Mouse (Mus musculus) MEL (cell line): ENCODE results near the gene Dnase1l1. TPM values are rescaled to one million over a fixed set of nuclear protein-coding genes. Genes with fewer than 3 reads are reported as not detected.

ENCODE experiments used
- DNase-seq: peaks from one replicate; pipeline ENCODE4 v3.0.0; 2011; ENCODE audit warnings: low read depth, low spot score
- H3K27ac ChIP-seq: 2 replicates; pipeline ENCODE4 v1.5.1; 2012; ENCODE audit warnings: low read depth, mild to moderate bottlenecking, control low read depth, low read length, moderate library complexity; ENCODE audit not compliant: control insufficient read depth
- H3K27me3 ChIP-seq, 2 experiments: fragments of 150-350 bp in 1 of 2; sonication (generic) in 1 of 2; 2 replicates each; pipeline ENCODE4 v1.6.1; 2012; ENCODE audit warnings: low read length in 2 of 2, mild to moderate bottlenecking in 2 of 2, improper control_type of control experiment in 1 of 2, moderate library complexity in 1 of 2; ENCODE audit not compliant: insufficient read depth in 2 of 2, control insufficient read depth in 1 of 2
- H3K36me3 ChIP-seq, 2 experiments: 2 replicates each; pipeline ENCODE4 v1.6.1; 2012 to 2014; ENCODE audit warnings: low read length in 2 of 2, improper control_type of control experiment in 1 of 2, inconsistent platforms in 1 of 2, mild to moderate bottlenecking in 1 of 2; ENCODE audit not compliant: insufficient read depth in 2 of 2, control insufficient read depth in 1 of 2
- H3K4me1 ChIP-seq, 2 experiments: fragments of 150-350 bp in 1 of 2; sonication (generic) in 1 of 2; 2 replicates each; pipeline ENCODE4 v1.6.1; 2012; ENCODE audit warnings: low read length in 2 of 2, improper control_type of control experiment in 1 of 2, mild to moderate bottlenecking in 1 of 2; ENCODE audit not compliant: insufficient read depth in 2 of 2, control insufficient read depth in 1 of 2
- H3K4me3 ChIP-seq, 2 experiments: fragments of 150-350 bp in 1 of 2; sonication (generic) in 1 of 2; 2 replicates each; pipeline ENCODE4 v1.5.1; 2012; ENCODE audit warnings: low read depth in 2 of 2, low read length in 2 of 2, mild to moderate bottlenecking in 2 of 2, moderate library complexity in 2 of 2, control low read depth in 1 of 2, improper control_type of control experiment in 1 of 2; ENCODE audit not compliant: control insufficient read depth in 1 of 2, insufficient read depth in 1 of 2
- H3K79me2 ChIP-seq: 2 replicates; pipeline ENCODE4 v1.6.1; 2012; ENCODE audit warnings: mild to moderate bottlenecking, low read length, moderate library complexity; ENCODE audit not compliant: control insufficient read depth, poor library complexity, insufficient read depth
- H3K9ac ChIP-seq: 2 replicates; pipeline ENCODE4 v1.6.1; 2012; ENCODE audit warnings: low read depth, mild to moderate bottlenecking, control low read depth, low read length, moderate library complexity; ENCODE audit not compliant: control insufficient read depth, poor library complexity, severe bottlenecking
- H3K9me3 ChIP-seq: fragments of 150-350 bp; sonication (generic); replicated peaks from 2 replicates; pipeline ENCODE4 v1.6.1; 2012; ENCODE audit warnings: mild to moderate bottlenecking, low read length, improper control_type of control experiment, moderate library complexity; ENCODE audit not compliant: insufficient read depth
- CHD1 ChIP-seq: IDR thresholded peaks from 2 replicates; pipeline ENCODE4 v1.6.1; 2012; ENCODE audit warnings: low read depth, mild to moderate bottlenecking, inconsistent platforms, low read length, improper control_type of control experiment
- CHD2 ChIP-seq: IDR thresholded peaks from 2 replicates; pipeline ENCODE4 v1.6.1; 2011; ENCODE audit warnings: low read length, improper control_type of control experiment
- CTCF ChIP-seq, 3 experiments: IDR thresholded peaks in 2 of 3; conservative IDR thresholded peaks in 1 of 3; 2 replicates each; pipeline ENCODE4 v1.5.1; 2011 to 2012; ENCODE audit warnings: low read length in 3 of 3, low read depth in 2 of 3, mild to moderate bottlenecking in 2 of 3, improper control_type of control experiment in 1 of 3, inconsistent platforms in 1 of 3, mixed read lengths in 1 of 3, moderate library complexity in 1 of 3; ENCODE audit not compliant: control insufficient read depth in 1 of 3, insufficient read depth in 1 of 3, poor library complexity in 1 of 3, severe bottlenecking in 1 of 3
- E2F4 ChIP-seq: IDR thresholded peaks from 2 replicates; pipeline ENCODE4 v1.6.1; 2011; ENCODE audit warnings: low read depth, low read length, improper control_type of control experiment, borderline replicate concordance
- EP300 ChIP-seq, 2 experiments: IDR thresholded peaks; 2 replicates each; pipeline ENCODE4 v1.6.1; 2011; ENCODE audit warnings: improper control_type of control experiment in 2 of 2, low read length in 2 of 2, low read depth in 1 of 2, mild to moderate bottlenecking in 1 of 2
- ETS1 ChIP-seq: IDR thresholded peaks from 2 replicates; pipeline ENCODE4 v1.6.1; 2012; ENCODE audit warnings: low read depth, mild to moderate bottlenecking, inconsistent platforms, low read length, improper control_type of control experiment, moderate library complexity
- GABPA ChIP-seq: IDR thresholded peaks from 2 replicates; pipeline ENCODE4 v1.6.1; 2012; ENCODE audit warnings: low read depth, mild to moderate bottlenecking, inconsistent platforms, low read length, improper control_type of control experiment, moderate library complexity
- GATA1 ChIP-seq: IDR thresholded peaks from 2 replicates; pipeline ENCODE4 v1.6.1; 2011; ENCODE audit warnings: low read depth, low read length, improper control_type of control experiment
- JUND ChIP-seq: IDR thresholded peaks from 2 replicates; pipeline ENCODE4 v1.6.1; 2011; ENCODE audit warnings: low read depth, mild to moderate bottlenecking, improper control_type of control experiment, low read length
- KAT2A ChIP-seq: conservative IDR thresholded peaks from 2 replicates; pipeline ENCODE4 v1.6.1; 2012; ENCODE audit warnings: low read depth, low read length, improper control_type of control experiment, inconsistent platforms
- MAX ChIP-seq: IDR thresholded peaks from 2 replicates; pipeline ENCODE4 v1.6.1; 2011; ENCODE audit warnings: low read length, improper control_type of control experiment
- MEF2A ChIP-seq: IDR thresholded peaks from 2 replicates; pipeline ENCODE4 v1.6.1; 2014; ENCODE audit warnings: low read depth, mild to moderate bottlenecking, inconsistent platforms, low read length, improper control_type of control experiment; ENCODE audit not compliant: poor library complexity, insufficient replicate concordance, severe bottlenecking; ENCODE audit errors: extremely low read depth
- MXI1 ChIP-seq: IDR thresholded peaks from 2 replicates; pipeline ENCODE4 v1.6.1; 2011; ENCODE audit warnings: mild to moderate bottlenecking, low read depth, low read length, improper control_type of control experiment
- MYB ChIP-seq: IDR thresholded peaks from 2 replicates; pipeline ENCODE4 v1.6.1; 2011; ENCODE audit warnings: mild to moderate bottlenecking, low read depth, low read length, improper control_type of control experiment
- MYC ChIP-seq: IDR thresholded peaks from 2 replicates; pipeline ENCODE4 v1.6.1; 2011; ENCODE audit warnings: low read depth, mild to moderate bottlenecking, low read length, improper control_type of control experiment, moderate library complexity
- NRF1 ChIP-seq: IDR thresholded peaks from 2 replicates; pipeline ENCODE4 v1.6.1; 2014; ENCODE audit warnings: low read depth, mild to moderate bottlenecking, inconsistent platforms, low read length, improper control_type of control experiment, moderate library complexity; ENCODE audit not compliant: poor library complexity, insufficient read depth, severe bottlenecking
- POLR2AphosphoS2 ChIP-seq: IDR thresholded peaks from 2 replicates; pipeline ENCODE4 v1.6.1; 2011; ENCODE audit warnings: low read length, improper control_type of control experiment
- POLR2AphosphoS5 ChIP-seq: IDR thresholded peaks from 2 replicates; pipeline ENCODE4 v1.6.1; 2012; ENCODE audit warnings: low read depth, borderline replicate concordance, mild to moderate bottlenecking, inconsistent platforms, low read length, moderate library complexity, mixed read lengths
- RAD21 ChIP-seq: IDR thresholded peaks from 2 replicates; pipeline ENCODE4 v1.6.1; 2011; ENCODE audit warnings: mild to moderate bottlenecking, low read depth, low read length, improper control_type of control experiment
- RCOR1 ChIP-seq: IDR thresholded peaks from 2 replicates; pipeline ENCODE4 v1.6.1; 2012; ENCODE audit warnings: low read depth, mild to moderate bottlenecking, inconsistent platforms, low read length, improper control_type of control experiment
- SIN3A ChIP-seq: IDR thresholded peaks from 2 replicates; pipeline ENCODE4 v1.6.1; 2012; ENCODE audit warnings: low read length, improper control_type of control experiment, inconsistent platforms
- SMC3 ChIP-seq: IDR thresholded peaks from 2 replicates; pipeline ENCODE4 v1.6.1; 2011; ENCODE audit warnings: low read depth, low read length, improper control_type of control experiment
- TAL1 ChIP-seq: IDR thresholded peaks from 2 replicates; pipeline ENCODE4 v1.6.1; 2012; ENCODE audit warnings: mild to moderate bottlenecking, inconsistent platforms, low read length, moderate library complexity, mixed read lengths
- TBP ChIP-seq: IDR thresholded peaks from 2 replicates; pipeline ENCODE4 v1.8.0; 2011; ENCODE audit warnings: low read depth, low read length, improper control_type of control experiment
- UBTF ChIP-seq: IDR thresholded peaks from 2 replicates; pipeline ENCODE4 v1.6.1; 2012; ENCODE audit warnings: low read depth, mild to moderate bottlenecking, inconsistent platforms, low read length, improper control_type of control experiment, moderate library complexity, borderline replicate concordance; ENCODE audit not compliant: insufficient read depth
- ZKSCAN1 ChIP-seq: IDR thresholded peaks from 2 replicates; pipeline ENCODE4 v1.6.1; 2012; ENCODE audit warnings: low read depth, mild to moderate bottlenecking, inconsistent platforms, low read length, improper control_type of control experiment, moderate library complexity
- polyA plus RNA-seq, 2 experiments: library from polyadenylated mRNA; stranded (reverse) in 1 of 2; unstranded in 1 of 2; fragments of >175 nt in 1 of 2; fragments of >200 nt in 1 of 2; gene quantifications; 2 replicates each; pipeline versions ENCODE4 v1.2.1 to v1.2.4; 2012; ENCODE audit warnings: low replicate concordance in 2 of 2, low read depth in 1 of 2; ENCODE audit not compliant: insufficient read length in 2 of 2, insufficient read depth in 1 of 2, missing spikeins in 1 of 2
- total RNA-seq: library from RNA; depleted of rRNA; stranded (reverse); fragments of 300-350 nt; gene quantifications from 2 replicates; pipeline ENCODE4 v1.2.3, GENCODE M21; 2012

Gene Dnase1l1
- total and polyA plus RNA-seq, 3 experiments = 5.0 to 9.5 TPM; not detected in 1

DNA sequence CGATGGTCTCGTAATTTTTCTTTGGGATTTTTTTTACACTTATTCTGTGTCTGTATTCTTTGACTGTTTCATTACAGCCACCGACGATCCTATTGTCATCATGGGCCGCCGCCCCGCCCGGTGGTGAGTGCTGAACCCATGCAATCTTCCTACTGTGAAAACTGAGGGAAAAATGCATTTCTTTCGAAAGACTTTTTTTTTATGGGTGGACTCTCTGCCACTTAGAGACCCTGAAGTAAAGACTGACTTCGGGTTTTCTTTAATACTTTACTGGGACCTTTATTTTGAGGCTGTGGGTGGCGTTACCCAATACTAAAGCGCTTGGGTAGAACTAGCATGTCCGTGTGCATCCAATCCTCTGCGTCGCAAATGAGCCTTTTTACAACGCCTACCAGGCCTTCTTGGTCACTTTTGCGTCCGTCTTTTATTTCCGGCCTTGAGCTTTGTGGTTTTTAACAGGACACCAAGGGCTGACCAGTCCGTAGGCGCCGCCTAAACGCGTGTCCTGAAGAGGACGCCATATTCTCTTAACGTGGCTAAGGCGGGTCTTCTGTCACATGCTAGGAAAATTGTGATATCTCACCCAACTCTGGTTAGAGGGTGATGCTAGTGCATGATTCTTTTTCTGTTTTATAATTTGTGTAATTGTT, 11.1 kb downstream of the Dnase1l1 start:
- Histone ChIP-seq H3K4me1 (peaks cover 0 to 7% of the 10 kb centered on the region in 2 experiments; a peak in 3 of 4 replicates), H3K9ac (peak overlapping the region; percentile 95), H3K9me3 (no peaks in the 10 kb centered on the region), H3K79me2 (peaks cover 19% of the 10 kb centered on the region), H3K27me3 (no peaks in the 10 kb centered on the region), H3K4me3 (peak overlapping the region; percentile 67 to 91), H3K27ac (peak overlapping the region; percentile 95), H3K36me3 (peaks cover 0 to 7% of the 10 kb centered on the region in 2 experiments; a peak in 1 of 4 replicates)
- TF ChIP-seq UBTF (no peak), EP300 (IDR thresholded peaks at IDR 0.05; ENCODE audit: low read depth in 1 of 2, low read length in 2 of 2) (peak in 1 of 2 experiments; percentile 34; a peak in 1 of 4 replicates), POLR2AphosphoS2 (peak; percentile 89; the same call in 1 of the 2 replicates), RAD21 (no peak), SIN3A (peak; percentile 7; the same call in 1 of the 2 replicates), GATA1 (no peak), CTCF (IDR thresholded peaks at IDR 0.05 in 2 of 3, conservative IDR thresholded peaks at IDR 0.05 in 1 of 3; ENCODE audit: control insufficient read depth in 1 of 3, insufficient read depth in 1 of 3, low read depth in 2 of 3, low read length in 3 of 3, poor library complexity in 1 of 3, severe bottlenecking in 1 of 3) (no peak), MYC (0 out of 2 replicates have a peak, but pooled peaks have one; percentile 33), SMC3 (no peak), CHD1 (peak; percentile 98), MAX (peak; percentile 5; the same call in 1 of the 2 replicates)
- peak; percentile 55 for DNase-seq

DNA sequence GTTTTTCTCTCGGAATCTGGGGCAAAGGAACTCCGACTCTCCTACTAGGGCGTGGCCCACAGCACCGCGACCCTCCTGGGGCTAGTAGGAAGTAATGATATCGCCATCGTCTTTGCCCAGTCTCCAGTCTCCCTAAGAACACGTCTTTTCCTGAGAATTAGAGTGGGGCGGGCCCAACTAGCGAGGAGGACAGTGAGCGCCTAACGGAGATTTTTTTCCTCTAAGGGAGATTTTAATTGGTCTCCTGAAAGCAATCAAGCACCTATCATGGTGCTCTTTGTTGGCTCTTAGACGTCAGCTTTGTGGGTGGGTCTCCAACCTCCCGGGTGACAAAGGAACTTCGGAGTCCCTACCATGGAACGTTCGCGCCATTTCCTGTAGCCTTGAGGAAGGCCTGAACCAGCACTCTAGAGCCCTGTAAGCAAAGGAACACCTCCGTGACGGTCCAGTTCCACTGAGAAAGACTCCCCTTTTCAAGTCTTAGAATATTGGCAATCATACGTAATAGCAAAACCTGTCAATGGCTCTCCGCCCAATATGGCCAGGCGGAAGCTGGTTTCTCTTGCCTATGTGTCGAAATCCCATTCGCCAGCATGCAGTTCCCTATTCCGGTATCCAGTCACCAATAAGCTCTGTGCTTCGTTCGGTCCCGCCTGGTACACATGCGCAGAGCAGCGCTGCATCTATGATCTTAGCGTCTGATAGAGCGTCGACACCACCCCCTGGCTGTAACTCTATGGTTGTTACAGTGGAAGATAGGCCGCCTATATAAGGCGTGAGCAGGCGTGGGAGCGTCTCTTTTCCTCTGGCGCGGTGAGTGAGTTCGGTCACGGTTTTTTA, 11.9 kb downstream of the Dnase1l1 start, which contains the start of gene Rpl10:
TSS of gene Rpl10 (plus strand) at position 751 of the 840 bp plus-strand sequence.
- Histone ChIP-seq H3K4me1 (peaks cover 0 to 7% of the 10 kb centered on the region in 2 experiments; a peak in 3 of 4 replicates), H3K27me3 (no peaks in the 10 kb centered on the region), H3K9me3 (no peaks in the 10 kb centered on the region), H3K4me3 (peak within 1 kb of the TSS; percentile 67 to 91), H3K27ac (peak within 1 kb of the TSS; percentile 96), H3K9ac (peak within 1 kb of the TSS; percentile 96), H3K79me2 (peaks cover 19% of the 10 kb centered on the region), H3K36me3 (peaks cover 0 to 7% of the 10 kb centered on the region in 2 experiments; a peak in 1 of 4 replicates)
- peak; percentile 96 for DNase-seq
- TF ChIP-seq CHD1 = no peak
- no peak for TF ChIP-seq RAD21
- no peak for TF ChIP-seq JUND
- TF ChIP-seq MYB = no peak
- TF ChIP-seq MAX = peak; percentile 82
- TF ChIP-seq E2F4 = no peak; the same call in 1 of the 2 replicates
- peak; percentile 99 for TF ChIP-seq TBP
- no peak for TF ChIP-seq GABPA
- TF ChIP-seq POLR2AphosphoS5 = peak; percentile 91; the same call in 1 of the 2 replicates
- TF ChIP-seq POLR2AphosphoS2 = no peak; the same call in 1 of the 2 replicates
- no peak for TF ChIP-seq UBTF
- no peak for TF ChIP-seq ZKSCAN1
- peak; percentile 95 for TF ChIP-seq NRF1
- peak; percentile 78 for TF ChIP-seq KAT2A
- TF ChIP-seq CTCF (IDR thresholded peaks at IDR 0.05 in 2 of 3, conservative IDR thresholded peaks at IDR 0.05 in 1 of 3; ENCODE audit: control insufficient read depth in 1 of 3, insufficient read depth in 1 of 3, low read depth in 2 of 3, low read length in 3 of 3, poor library complexity in 1 of 3, severe bottlenecking in 1 of 3) = no peak
- TF ChIP-seq MEF2A = no peak
- peak; percentile 32; the same call in 1 of the 2 replicates for TF ChIP-seq GATA1
- TF ChIP-seq CHD2 = no peak
- peak; percentile 76 for TF ChIP-seq MXI1
- peak; percentile 2; the same call in 1 of the 2 replicates for TF ChIP-seq ETS1
- TF ChIP-seq TAL1 = no peak
- no peak for TF ChIP-seq RCOR1
